Mouse (Mus musculus): Measurements from ENCODE around the gene Coq9. TPM values are rescaled to one million over a fixed set of nuclear protein-coding genes. Genes with fewer than 3 reads are reported as not detected.
A peak's percentile ranks its signal among the peaks of the same experiment; 100 is the strongest.

Coq9 gene
- polyA plus RNA-seq (2015; fragmentation: Nextera tagmentation; extraction: Ambion mirVana), result 69.1 and 69.7 TPM in 2 replicates

DNA sequence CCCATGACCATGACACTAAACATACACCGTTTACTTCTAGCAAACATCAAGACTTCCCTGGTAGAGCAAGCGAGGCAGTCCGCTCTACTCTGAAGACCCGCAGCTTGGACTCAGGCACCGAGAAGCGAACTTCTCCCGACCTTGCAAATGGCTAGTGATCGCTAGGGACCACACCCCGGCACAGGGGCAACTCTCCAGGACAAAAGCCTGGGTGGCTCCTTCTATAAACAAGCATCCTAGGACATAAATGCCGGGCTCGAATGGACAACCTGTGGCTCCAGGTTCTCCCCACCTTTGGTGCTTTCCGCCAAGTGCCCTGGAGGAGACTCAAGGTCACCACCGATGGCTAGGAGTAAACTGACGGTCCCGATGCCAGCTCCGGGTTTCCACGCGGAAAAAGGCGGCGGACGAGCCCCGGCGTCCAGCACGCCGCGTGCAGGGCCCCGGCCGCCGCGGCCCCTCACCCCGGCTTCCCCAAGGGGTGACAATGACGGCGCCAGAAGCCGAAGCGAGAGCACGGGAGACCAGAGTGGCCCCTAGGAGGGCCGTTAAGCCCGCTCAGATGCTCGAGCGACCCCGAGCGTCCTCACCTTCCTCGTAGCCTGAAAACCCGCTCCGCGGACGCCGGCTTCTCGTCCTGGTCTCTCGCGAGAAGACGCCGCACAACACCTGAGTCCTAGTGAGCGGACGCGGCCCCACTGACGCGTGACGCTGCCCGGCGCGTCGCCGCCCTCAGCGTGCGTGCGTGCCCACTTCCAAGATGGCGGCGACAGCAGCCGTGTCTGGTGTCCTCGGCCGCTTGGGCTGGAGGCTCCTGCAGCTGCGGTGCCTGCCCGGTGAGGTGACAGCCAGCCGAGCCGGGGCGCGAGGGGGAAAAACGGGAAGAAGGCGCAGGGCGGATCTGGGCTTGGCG lies at the start of gene Coq9, which contains the start of gene Ciapin1:
Gene Coq9 (plus strand): TSS at position 660 of the 913 bp plus-strand sequence.
Gene Ciapin1 (minus strand): TSS at position 697 of the 913 bp plus-strand sequence.
- H3K9me3 ChIP-seq (ENCODE audit: control insufficient read depth, low read length), result no peaks in the 10 kb centered on the region
- H3K27ac ChIP-seq (ENCODE audit: low read length), result peak within 1 kb of the TSS; percentile 86
- H3K4me1 ChIP-seq (replicated peaks; ENCODE audit: control insufficient read depth, insufficient read depth, low read length), result peaks cover 16% of the 10 kb centered on the region
- H3K36me3 ChIP-seq (ENCODE audit: control insufficient read depth, insufficient read depth, low read length), result no peaks in the 10 kb centered on the region
- WGBS, result under 1% methylated on average over 82 of the region's 82 CpGs
- peak; percentile 99 for ATAC-seq (ENCODE audit: low read depth)
- no peaks in the 10 kb centered on the region for H3K27me3 ChIP-seq (ENCODE audit: control insufficient read depth, insufficient read depth, low read depth, low read length)
- peak within 1 kb of the TSS; percentile 92 for H3K4me2 ChIP-seq (ENCODE audit: low read depth, low read length)
- H3K4me3 ChIP-seq (ENCODE audit: low read length), result peak within 1 kb of the TSS; percentile 81
- H3K9ac ChIP-seq (ENCODE audit: low read length), result peak within 1 kb of the TSS; percentile 89

DNA sequence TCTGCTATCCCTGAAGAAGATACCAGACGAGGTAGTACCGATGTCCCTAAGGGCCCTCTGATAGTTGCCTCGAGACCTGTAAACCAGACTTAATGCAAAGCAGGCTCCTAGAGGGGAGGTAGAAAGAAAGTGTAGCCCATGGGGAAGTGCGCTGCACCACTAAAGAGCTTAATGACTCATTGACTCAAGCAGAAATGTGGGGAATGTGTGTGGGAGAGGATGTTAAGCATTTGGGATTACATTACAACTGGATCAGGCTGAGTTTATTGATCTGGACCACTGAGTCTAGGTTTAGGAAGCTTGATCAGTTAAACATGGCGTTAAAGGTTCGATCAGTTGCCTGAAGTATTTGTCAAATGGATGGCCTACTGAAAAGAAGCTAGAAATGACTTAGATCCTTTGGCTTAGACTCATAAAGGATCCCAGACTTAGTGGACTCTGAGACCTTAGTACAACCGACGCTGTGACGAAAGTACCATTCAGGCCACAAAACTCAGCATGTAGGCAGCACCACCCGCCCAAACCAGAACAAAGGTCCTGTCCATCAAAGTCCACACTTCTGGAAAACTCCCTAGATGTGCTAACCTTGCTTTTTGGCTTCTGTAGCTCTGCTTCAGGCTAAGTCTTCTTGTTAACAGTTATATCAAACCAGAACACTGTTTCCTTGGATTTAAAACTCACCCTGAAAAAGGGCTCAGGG lies 48.7 kb upstream of the Coq9 start:
- H3K27me3 ChIP-seq (ENCODE audit: control insufficient read depth, insufficient read depth, low read depth, low read length), result no peaks in the 10 kb centered on the region
- ATAC-seq (ENCODE audit: low read depth), result no peak
- H3K4me2 ChIP-seq (ENCODE audit: low read depth, low read length), result no peak overlapping the region
- 79% methylated on average over 10 of the region's 10 CpGs for WGBS
- H3K9me3 ChIP-seq (ENCODE audit: control insufficient read depth, low read length), result no peaks in the 10 kb centered on the region
- H3K4me1 ChIP-seq (replicated peaks; ENCODE audit: control insufficient read depth, insufficient read depth, low read length), result peaks cover 3% of the 10 kb centered on the region; the same call in 1 of the 2 replicates
- H3K4me3 ChIP-seq (ENCODE audit: low read length), result no peak overlapping the region
- H3K36me3 ChIP-seq (ENCODE audit: control insufficient read depth, insufficient read depth, low read length), result no peaks in the 10 kb centered on the region
- H3K27ac ChIP-seq (ENCODE audit: low read length), result no peak overlapping the region
- no peak overlapping the region for H3K9ac ChIP-seq (ENCODE audit: low read length)

DNA sequence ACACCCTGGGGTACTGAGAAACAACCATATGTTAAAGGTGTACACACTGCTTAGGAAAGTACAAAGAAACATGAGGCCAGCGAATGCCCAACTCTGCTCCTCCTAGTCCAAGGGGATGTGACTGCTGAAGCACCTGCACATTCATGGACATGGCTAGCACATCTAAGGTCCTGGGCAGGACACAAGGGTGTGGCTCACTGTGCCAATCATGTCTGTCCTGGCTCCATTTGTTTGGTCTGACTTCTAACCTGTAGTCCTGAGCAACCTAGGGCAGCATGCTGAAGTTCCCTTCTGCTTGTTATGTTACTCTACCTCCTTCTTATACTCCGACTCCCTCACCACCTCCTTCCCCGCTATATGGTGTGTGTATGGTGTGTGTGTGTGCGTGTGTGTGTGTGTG lies 43.8 kb upstream of the Coq9 start:
- Histone ChIP-seq H3K4me1 (replicated peaks; ENCODE audit: control insufficient read depth, insufficient read depth, low read length) (no peaks in the 10 kb centered on the region), H3K4me2 (ENCODE audit: low read depth, low read length) (no peak overlapping the region), H3K9ac (ENCODE audit: low read length) (no peak overlapping the region), H3K27me3 (ENCODE audit: control insufficient read depth, insufficient read depth, low read depth, low read length) (no peaks in the 10 kb centered on the region), H3K4me3 (ENCODE audit: low read length) (no peak overlapping the region), H3K9me3 (ENCODE audit: control insufficient read depth, low read length) (no peaks in the 10 kb centered on the region), H3K36me3 (ENCODE audit: control insufficient read depth, insufficient read depth, low read length) (no peaks in the 10 kb centered on the region), H3K27ac (ENCODE audit: low read length) (no peak overlapping the region)
- no peak for ATAC-seq (ENCODE audit: low read depth)
- WGBS, result 82% methylated on average over 4 of the region's 4 CpGs

DNA sequence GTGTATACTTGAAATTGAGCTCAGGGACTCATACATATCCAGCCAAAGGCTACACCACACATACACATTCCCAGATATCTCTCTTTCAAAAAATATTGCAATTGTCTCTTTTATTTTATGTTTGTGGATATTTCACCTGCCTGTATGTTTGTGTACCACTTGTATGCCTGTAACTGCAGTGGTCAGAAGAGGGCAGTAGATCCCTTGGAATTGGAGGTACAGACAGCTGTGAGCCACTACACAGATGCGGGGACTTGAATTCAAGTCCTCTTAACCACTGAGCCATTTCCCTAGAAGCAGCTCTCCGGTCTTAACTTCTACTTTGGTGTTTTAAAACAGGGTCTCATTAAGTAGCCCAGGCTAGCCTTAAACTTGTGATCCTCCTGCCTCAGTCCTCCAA lies 43.3 kb upstream of the Coq9 start:
- Histone ChIP-seq H3K27ac (ENCODE audit: low read length) (no peak overlapping the region), H3K4me2 (ENCODE audit: low read depth, low read length) (no peak overlapping the region), H3K9ac (ENCODE audit: low read length) (no peak overlapping the region), H3K9me3 (ENCODE audit: control insufficient read depth, low read length) (no peaks in the 10 kb centered on the region), H3K36me3 (ENCODE audit: control insufficient read depth, insufficient read depth, low read length) (no peaks in the 10 kb centered on the region), H3K4me3 (ENCODE audit: low read length) (no peak overlapping the region), H3K4me1 (replicated peaks; ENCODE audit: control insufficient read depth, insufficient read depth, low read length) (no peaks in the 10 kb centered on the region), H3K27me3 (ENCODE audit: control insufficient read depth, insufficient read depth, low read depth, low read length) (no peaks in the 10 kb centered on the region)
- WGBS, result 93% methylated on average over 2 of the region's 2 CpGs
- ATAC-seq (ENCODE audit: low read depth), result no peak

DNA sequence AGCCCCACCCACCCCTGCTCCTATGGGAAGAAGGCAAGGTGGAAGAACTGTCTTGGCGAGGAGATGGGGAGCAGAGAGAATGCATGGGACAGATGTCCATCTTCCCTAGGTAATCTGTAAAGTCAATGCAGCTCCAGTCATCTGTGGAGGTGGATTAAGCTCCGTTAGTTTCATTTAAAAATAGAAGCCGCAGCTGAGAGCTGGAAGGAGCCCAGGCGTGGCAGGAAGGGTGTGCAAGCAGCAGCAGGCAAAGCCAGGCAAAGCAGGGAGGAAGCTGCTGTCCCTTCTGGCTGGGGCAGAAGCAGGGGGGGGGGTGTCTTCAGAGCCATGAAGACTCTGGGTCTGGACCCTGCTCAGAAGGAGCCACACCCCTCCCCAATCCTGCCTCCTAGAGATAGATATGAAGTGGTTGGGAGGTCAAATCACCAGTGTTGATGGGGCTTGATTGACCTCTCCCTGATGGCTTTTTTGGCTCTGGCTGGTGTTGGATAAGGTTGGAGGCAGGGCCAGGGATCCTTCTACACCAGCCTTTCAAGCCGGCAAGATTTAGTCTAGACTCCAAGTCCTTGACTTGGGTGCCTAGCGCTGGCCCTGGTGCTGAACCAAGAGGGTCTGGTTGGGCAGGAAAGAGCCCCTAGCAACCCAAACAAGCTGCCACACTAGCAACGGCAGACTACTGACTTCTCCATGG lies 37.7 kb upstream of the Coq9 start:
- Histone ChIP-seq H3K27ac (ENCODE audit: low read length) (no peak overlapping the region), H3K27me3 (ENCODE audit: control insufficient read depth, insufficient read depth, low read depth, low read length) (no peaks in the 10 kb centered on the region), H3K4me2 (ENCODE audit: low read depth, low read length) (no peak overlapping the region), H3K4me1 (replicated peaks; ENCODE audit: control insufficient read depth, insufficient read depth, low read length) (no peaks in the 10 kb centered on the region), H3K4me3 (ENCODE audit: low read length) (no peak overlapping the region), H3K9me3 (ENCODE audit: control insufficient read depth, low read length) (no peaks in the 10 kb centered on the region), H3K9ac (ENCODE audit: low read length) (no peak overlapping the region), H3K36me3 (ENCODE audit: control insufficient read depth, insufficient read depth, low read length) (no peaks in the 10 kb centered on the region)
- 50% methylated on average over 7 of the region's 7 CpGs for WGBS
- no peak for ATAC-seq (ENCODE audit: low read depth)

DNA sequence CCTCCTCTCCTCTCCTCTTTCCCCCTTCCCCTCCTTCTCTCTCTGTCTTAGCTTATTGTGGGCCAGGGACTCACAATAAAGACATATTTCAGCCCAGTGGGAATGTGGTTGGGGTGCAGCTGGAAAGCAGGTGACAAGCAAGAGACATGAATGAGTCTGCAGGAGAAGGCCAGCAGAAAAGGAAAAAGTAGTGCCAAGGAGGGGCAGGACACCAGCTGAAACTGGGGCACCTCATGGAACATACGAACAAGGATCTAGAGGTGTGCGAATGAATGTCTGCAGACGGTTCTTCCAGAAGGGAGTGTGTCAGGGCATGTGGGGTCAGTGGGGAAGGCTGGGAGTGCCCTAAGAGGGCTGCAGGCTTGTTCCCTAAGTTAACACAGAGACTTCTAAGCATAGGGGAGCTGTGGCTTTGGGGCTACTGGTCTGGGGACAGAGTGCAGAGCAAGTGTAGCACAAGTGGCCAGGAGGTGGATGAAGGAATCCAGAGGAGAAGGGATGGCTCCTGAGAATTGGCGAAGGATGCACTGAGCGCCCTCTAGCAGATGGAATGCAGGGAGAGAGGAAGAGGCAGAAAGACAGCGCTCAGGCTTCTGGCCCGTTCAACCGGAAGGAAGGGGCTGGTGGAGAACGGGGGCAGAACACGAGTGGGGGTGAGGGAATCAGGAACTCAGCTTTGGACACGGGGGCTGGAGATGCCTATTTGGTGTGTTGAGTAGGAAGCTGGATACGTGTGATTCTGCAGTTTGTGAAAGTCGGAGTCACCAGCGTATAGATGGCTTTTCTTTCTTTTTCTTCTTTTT lies 36.6 kb upstream of the Coq9 start:
- no peaks in the 10 kb centered on the region for H3K9me3 ChIP-seq (ENCODE audit: control insufficient read depth, low read length)
- WGBS, result 36% methylated on average over 14 of the region's 14 CpGs
- no peak overlapping the region for H3K9ac ChIP-seq (ENCODE audit: low read length)
- no peaks in the 10 kb centered on the region for H3K36me3 ChIP-seq (ENCODE audit: control insufficient read depth, insufficient read depth, low read length)
- ATAC-seq (ENCODE audit: low read depth), result peak; percentile 43; the same call in 1 of the 2 replicates
- no peaks in the 10 kb centered on the region for H3K4me1 ChIP-seq (replicated peaks; ENCODE audit: control insufficient read depth, insufficient read depth, low read length)
- no peak overlapping the region for H3K27ac ChIP-seq (ENCODE audit: low read length)
- peak overlapping the region; percentile 36 for H3K4me2 ChIP-seq (ENCODE audit: low read depth, low read length)
- H3K27me3 ChIP-seq (ENCODE audit: control insufficient read depth, insufficient read depth, low read depth, low read length), result no peaks in the 10 kb centered on the region
- H3K4me3 ChIP-seq (ENCODE audit: low read length), result no peak overlapping the region

DNA sequence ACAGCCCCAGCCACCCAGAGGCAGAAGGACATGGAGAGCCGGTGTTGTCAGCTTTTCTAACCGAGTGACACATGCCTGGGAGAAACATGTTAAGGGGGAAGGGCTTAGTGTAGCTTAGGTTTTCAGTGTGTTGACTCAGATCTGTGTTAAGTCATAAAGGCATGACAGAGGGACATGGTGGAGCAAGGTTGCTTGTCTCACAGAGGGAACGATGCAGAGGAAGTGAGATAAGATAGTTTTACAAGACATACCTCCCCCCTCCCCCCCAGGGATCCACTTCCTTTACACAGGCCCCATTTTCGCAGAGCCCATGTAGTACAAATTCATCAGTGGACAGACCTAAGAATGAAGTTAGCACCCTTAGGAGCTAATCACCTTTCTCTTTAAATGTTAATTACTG lies 35.7 kb upstream of the Coq9 start:
- WGBS, result 51% methylated on average over 4 of the region's 4 CpGs

DNA sequence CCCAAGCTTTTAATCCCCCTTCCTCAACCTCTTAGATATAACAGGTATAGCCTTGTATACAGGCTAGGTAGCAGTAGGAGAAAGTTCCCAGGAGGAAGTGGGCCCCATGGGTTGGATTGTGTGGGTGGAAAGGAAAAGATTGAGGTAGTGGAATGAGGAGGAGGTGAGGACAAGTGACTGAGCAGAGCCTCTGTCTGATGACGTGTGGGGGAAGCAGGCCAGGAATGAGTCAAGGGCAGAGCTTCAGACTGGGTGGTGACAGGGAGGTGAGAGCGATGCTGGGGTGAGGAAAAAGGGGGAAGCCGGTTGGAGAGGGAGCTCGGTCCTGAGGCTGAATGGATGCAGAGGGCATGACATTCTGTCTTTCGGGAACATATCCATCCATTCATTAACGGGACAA lies 34.6 kb upstream of the Coq9 start:
- no peak overlapping the region for H3K9ac ChIP-seq (ENCODE audit: low read length)
- no peaks in the 10 kb centered on the region for H3K4me1 ChIP-seq (replicated peaks; ENCODE audit: control insufficient read depth, insufficient read depth, low read length)
- no peaks in the 10 kb centered on the region for H3K27me3 ChIP-seq (ENCODE audit: control insufficient read depth, insufficient read depth, low read depth, low read length)
- no peaks in the 10 kb centered on the region for H3K9me3 ChIP-seq (ENCODE audit: control insufficient read depth, low read length)
- WGBS, result 65% methylated on average over 6 of the region's 6 CpGs
- H3K4me2 ChIP-seq (ENCODE audit: low read depth, low read length), result no peak overlapping the region
- no peak overlapping the region for H3K4me3 ChIP-seq (ENCODE audit: low read length)
- H3K36me3 ChIP-seq (ENCODE audit: control insufficient read depth, insufficient read depth, low read length), result no peaks in the 10 kb centered on the region
- no peak overlapping the region for H3K27ac ChIP-seq (ENCODE audit: low read length)
- ATAC-seq (ENCODE audit: low read depth), result no peak

More for the DNA sequence above, 35.7 kb upstream of the Coq9 start:
- Histone ChIP-seq H3K27ac (ENCODE audit: low read length) (no peak overlapping the region), H3K4me2 (ENCODE audit: low read depth, low read length) (no peak overlapping the region), H3K4me3 (ENCODE audit: low read length) (no peak overlapping the region), H3K36me3 (ENCODE audit: control insufficient read depth, insufficient read depth, low read length) (no peaks in the 10 kb centered on the region), H3K27me3 (ENCODE audit: control insufficient read depth, insufficient read depth, low read depth, low read length) (no peaks in the 10 kb centered on the region), H3K4me1 (replicated peaks; ENCODE audit: control insufficient read depth, insufficient read depth, low read length) (no peaks in the 10 kb centered on the region), H3K9me3 (ENCODE audit: control insufficient read depth, low read length) (no peaks in the 10 kb centered on the region), H3K9ac (ENCODE audit: low read length) (no peak overlapping the region)
- ATAC-seq (ENCODE audit: low read depth), result no peak
